Mouse (Mus musculus) CH12.LX (cell line): ENCODE measurements around the gene Defb36. TPM values are rescaled to one million over a fixed set of nuclear protein-coding genes. Genes with fewer than 3 reads are reported as not detected.

ENCODE experiments used
- DNase-seq: peaks from one replicate; pipeline ENCODE4 v3.0.0-alpha.2; 2013; ENCODE audit errors: extremely low read depth
- H3K27ac ChIP-seq: 2 replicates; pipeline ENCODE4 v1.5.1; 2012; ENCODE audit warnings: low read depth, mild to moderate bottlenecking, control low read depth, moderate library complexity; ENCODE audit not compliant: insufficient read depth
- H3K27me3 ChIP-seq: replicated peaks from 2 replicates; pipeline ENCODE3; 2012; ENCODE audit warnings: inconsistent platforms
- H3K36me3 ChIP-seq, 2 experiments: replicated peaks in 1 of 2; 2 replicates each; pipeline versions ENCODE3 to v1.6.1; 2012; ENCODE audit warnings: inconsistent platforms in 1 of 2, low read length in 1 of 2, mild to moderate bottlenecking in 1 of 2, mixed read lengths in 1 of 2, moderate library complexity in 1 of 2; ENCODE audit not compliant: control insufficient read depth in 1 of 2, insufficient read depth in 1 of 2
- H3K4me1 ChIP-seq, 2 experiments: 2 replicates each; pipeline ENCODE4 v1.6.1; 2012; ENCODE audit warnings: inconsistent platforms in 1 of 2, moderate library complexity in 1 of 2; ENCODE audit not compliant: insufficient read depth in 2 of 2, control insufficient read depth in 1 of 2
- H3K4me2 ChIP-seq: 2 replicates; pipeline ENCODE4 v1.6.1; 2012; ENCODE audit warnings: low read depth, mild to moderate bottlenecking, control low read depth; ENCODE audit not compliant: poor library complexity, insufficient read depth, severe bottlenecking
- H3K4me3 ChIP-seq, 3 experiments: fragments of 150-350 bp in 1 of 3; sonication (generic) in 1 of 3; replicated peaks in 1 of 3; 2 replicates each; pipeline versions ENCODE3 to v1.5.1; 2011 to 2012; ENCODE audit warnings: low read depth in 2 of 3, low read length in 2 of 3, mild to moderate bottlenecking in 2 of 3, moderate library complexity in 2 of 3, control low read depth in 1 of 3, improper control_type of control experiment in 1 of 3, inconsistent platforms in 1 of 3, mixed read lengths in 1 of 3; ENCODE audit not compliant: poor library complexity in 1 of 3
- H3K79me2 ChIP-seq: replicated peaks from 2 replicates; pipeline ENCODE4 v1.6.1; 2012; ENCODE audit warnings: mild to moderate bottlenecking, moderate library complexity; ENCODE audit not compliant: control insufficient read depth, poor library complexity, insufficient read depth, severe bottlenecking; ENCODE audit errors: extremely low read depth
- H3K9ac ChIP-seq: 2 replicates; pipeline ENCODE4 v1.6.1; 2012; ENCODE audit warnings: low read depth, mild to moderate bottlenecking, control low read depth, moderate library complexity; ENCODE audit not compliant: insufficient read depth
- H3K9me3 ChIP-seq: replicated peaks from 2 replicates; pipeline ENCODE3; 2012; ENCODE audit warnings: low read length, inconsistent platforms, mixed read lengths
- BHLHE40 ChIP-seq: IDR thresholded peaks from 2 replicates; pipeline ENCODE4 v1.6.1; 2011; ENCODE audit warnings: mild to moderate bottlenecking, low read depth, low read length, improper control_type of control experiment
- CHD1 ChIP-seq: IDR thresholded peaks from 2 replicates; pipeline ENCODE4 v1.6.1; 2012; ENCODE audit warnings: low read depth, low read length, improper control_type of control experiment, inconsistent platforms
- CHD2 ChIP-seq: IDR thresholded peaks from 2 replicates; pipeline ENCODE4 v1.6.1; 2011; ENCODE audit warnings: low read length, improper control_type of control experiment
- CTCF ChIP-seq, 2 experiments: IDR thresholded peaks in 1 of 2; conservative IDR thresholded peaks in 1 of 2; 2 replicates each; pipeline ENCODE4 v1.5.1; 2011 to 2012; ENCODE audit warnings: low read depth in 2 of 2, low read length in 2 of 2, improper control_type of control experiment in 1 of 2, inconsistent platforms in 1 of 2, mild to moderate bottlenecking in 1 of 2, moderate library complexity in 1 of 2
- E2F4 ChIP-seq: IDR thresholded peaks from 2 replicates; pipeline ENCODE4 v1.6.1; 2011; ENCODE audit warnings: low read depth, low read length, improper control_type of control experiment; ENCODE audit not compliant: insufficient replicate concordance
- ELF1 ChIP-seq: IDR thresholded peaks from 2 replicates; pipeline ENCODE4 v1.6.1; 2014; ENCODE audit warnings: low read depth, mild to moderate bottlenecking, inconsistent platforms, low read length, improper control_type of control experiment
- ETS1 ChIP-seq: conservative IDR thresholded peaks from 2 replicates; pipeline ENCODE4 v1.6.1; 2012; ENCODE audit warnings: low read depth, mild to moderate bottlenecking, inconsistent platforms, low read length, improper control_type of control experiment, moderate library complexity
- GABPA ChIP-seq: IDR thresholded peaks from 2 replicates; pipeline ENCODE4 v1.6.1; 2012; ENCODE audit warnings: low read depth, low read length, improper control_type of control experiment, inconsistent platforms; ENCODE audit not compliant: insufficient replicate concordance
- IRF4 ChIP-seq: IDR thresholded peaks from 2 replicates; pipeline ENCODE4 v1.6.1; 2014; ENCODE audit warnings: low read depth, mild to moderate bottlenecking, inconsistent platforms, low read length, improper control_type of control experiment
- JUND ChIP-seq: conservative IDR thresholded peaks from 2 replicates; pipeline ENCODE4 v1.6.1; 2011; ENCODE audit warnings: low read depth, low read length, improper control_type of control experiment
- KAT2A ChIP-seq: IDR thresholded peaks from 2 replicates; pipeline ENCODE4 v1.6.1; 2012; ENCODE audit warnings: low read length, improper control_type of control experiment, inconsistent platforms; ENCODE audit not compliant: insufficient replicate concordance
- MAX ChIP-seq: IDR thresholded peaks from 2 replicates; pipeline ENCODE4 v1.6.1; 2011; ENCODE audit warnings: low read length, improper control_type of control experiment
- MAZ ChIP-seq: IDR thresholded peaks from 2 replicates; pipeline ENCODE4 v1.6.1; 2012; ENCODE audit warnings: low read depth, mild to moderate bottlenecking, inconsistent platforms, low read length, improper control_type of control experiment, moderate library complexity
- MEF2A ChIP-seq: IDR thresholded peaks from 2 replicates; pipeline ENCODE4 v1.6.1; 2014; ENCODE audit warnings: low read depth, mild to moderate bottlenecking, inconsistent platforms, low read length, improper control_type of control experiment, borderline replicate concordance
- MXI1 ChIP-seq: IDR thresholded peaks from 2 replicates; pipeline ENCODE4 v1.6.1; 2011; ENCODE audit warnings: mild to moderate bottlenecking, low read depth, low read length, improper control_type of control experiment
- MYC ChIP-seq: IDR thresholded peaks from 2 replicates; pipeline ENCODE4 v1.6.1; 2011; ENCODE audit warnings: low read depth, mild to moderate bottlenecking, improper control_type of control experiment, low read length
- NELFE ChIP-seq: IDR thresholded peaks from 2 replicates; pipeline ENCODE4 v1.6.1; 2011; ENCODE audit warnings: low read depth, low read length, improper control_type of control experiment
- NRF1 ChIP-seq: IDR thresholded peaks from 2 replicates; pipeline ENCODE4 v1.6.1; 2014; ENCODE audit warnings: low read depth, mild to moderate bottlenecking, inconsistent platforms, low read length, improper control_type of control experiment, moderate library complexity
- PAX5 ChIP-seq: IDR thresholded peaks from 2 replicates; pipeline ENCODE4 v1.6.1; 2012; ENCODE audit warnings: low read length, inconsistent platforms, mixed read lengths
- POLR2A ChIP-seq: IDR thresholded peaks from 2 replicates; pipeline ENCODE4 v1.6.1; 2011; ENCODE audit warnings: low read depth, mild to moderate bottlenecking, improper control_type of control experiment, low read length
- POLR2AphosphoS2 ChIP-seq: IDR thresholded peaks from 2 replicates; pipeline ENCODE4 v1.6.1; 2011; ENCODE audit warnings: low read depth, low read length, improper control_type of control experiment
- RAD21 ChIP-seq: IDR thresholded peaks from 2 replicates; pipeline ENCODE4 v1.6.1; 2011; ENCODE audit warnings: low read depth, mild to moderate bottlenecking, low read length, improper control_type of control experiment, moderate library complexity
- RCOR1 ChIP-seq: conservative IDR thresholded peaks from 2 replicates; pipeline ENCODE4 v1.6.1; 2012; ENCODE audit warnings: low read depth, mild to moderate bottlenecking, inconsistent platforms, low read length, improper control_type of control experiment
- SIN3A ChIP-seq: IDR thresholded peaks from 2 replicates; pipeline ENCODE4 v1.6.1; 2012; ENCODE audit warnings: low read length, improper control_type of control experiment, inconsistent platforms
- SMC3 ChIP-seq: IDR thresholded peaks from 2 replicates; pipeline ENCODE4 v1.6.1; 2011; ENCODE audit warnings: low read depth, low read length, improper control_type of control experiment
- TCF12 ChIP-seq: IDR thresholded peaks from 2 replicates; pipeline ENCODE4 v1.6.1; 2014; ENCODE audit warnings: low read depth, mild to moderate bottlenecking, inconsistent platforms, low read length, improper control_type of control experiment
- USF1 ChIP-seq: IDR thresholded peaks from 2 replicates; pipeline ENCODE4 v1.6.1; 2014; ENCODE audit warnings: low read depth, mild to moderate bottlenecking, inconsistent platforms, low read length, improper control_type of control experiment
- USF2 ChIP-seq: conservative IDR thresholded peaks from 2 replicates; pipeline ENCODE4 v1.6.1; 2011; ENCODE audit warnings: low read depth, low read length, improper control_type of control experiment
- ZC3H11A ChIP-seq: IDR thresholded peaks from 2 replicates; pipeline ENCODE4 v1.6.1; 2012; ENCODE audit warnings: low read depth, mild to moderate bottlenecking, inconsistent platforms, low read length, improper control_type of control experiment
- ZKSCAN1 ChIP-seq: IDR thresholded peaks from 2 replicates; pipeline ENCODE4 v1.6.1; 2012; ENCODE audit warnings: low read depth, inconsistent platforms, low read length, improper control_type of control experiment, borderline replicate concordance
- ZMIZ1 ChIP-seq: IDR thresholded peaks from 2 replicates; pipeline ENCODE4 v1.6.1; 2012; ENCODE audit warnings: low read depth, mild to moderate bottlenecking, inconsistent platforms, low read length, improper control_type of control experiment
- ZNF384 ChIP-seq: IDR thresholded peaks from 2 replicates; pipeline ENCODE4 v1.6.1; 2012; ENCODE audit warnings: low read depth, low read length, improper control_type of control experiment, inconsistent platforms
- dilution Hi-C: fragments of 300-500 bp; cut with MboI; formaldehyde crosslinking; loops from 2 replicates; pipeline ENCODE4 v1.14.3; 2020; ENCODE audit warnings: low sequenced_read_pairs; ENCODE audit not compliant: extremely low pct_unique_long_range_greater_than_20kb, extremely low pct_ligation_motif_present
- in situ Hi-C: fragments of 300-500 bp; cut with MboI; formaldehyde crosslinking; loops from 3 replicates; pipeline ENCODE4 v1.14.3; 2019; ENCODE audit warnings: low sequenced_read_pairs, low pct_ligation_motif_present, low pct_unique_long_range_greater_than_20kb, mixed read lengths
- polyA plus RNA-seq: library from polyadenylated mRNA; unstranded; fragments of >175 nt; gene quantifications from 2 replicates; pipeline ENCODE4 v1.2.1, GENCODE M21; 2012; ENCODE audit warnings: low read depth; ENCODE audit not compliant: insufficient read length
- total RNA-seq, 2 experiments: library from RNA; depleted of rRNA; stranded (reverse); fragments of 300-350 nt in 1 of 2; fragments of >200 nt in 1 of 2; gene quantifications; 2 replicates each; pipeline ENCODE4 v1.2.3; 2012 to 2014

Defb36 gene
- total and polyA plus RNA-seq, 3 experiments: not detected

GRCm38 (mm10) chr2:152653874-152654715, 50.0 kb downstream of the Defb36 start:
- H3K27ac ChIP-seq: no peak overlapping the region
- peaks cover 6 to 8% of the 10 kb centered on the region in 2 experiments; a peak in 2 of 4 replicates for H3K4me1 ChIP-seq
- no peak overlapping the region for H3K4me2 ChIP-seq
- no peak for TF ChIP-seq JUND
- TF ChIP-seq POLR2A: no peak
- no peak for TF ChIP-seq ZC3H11A
- no peak for TF ChIP-seq KAT2A
- TF ChIP-seq ZKSCAN1: no peak
- no peak for TF ChIP-seq SIN3A
- TF ChIP-seq MAX: no peak
- no peak for TF ChIP-seq NRF1
- TF ChIP-seq, all 38 proteins: peak for 0
- peaks cover 2% of the 10 kb centered on the region for H3K9me3 ChIP-seq
- no peaks in the 10 kb centered on the region for H3K36me3 ChIP-seq
- H3K9ac ChIP-seq: no peak overlapping the region
- no peaks in the 10 kb centered on the region for H3K27me3 ChIP-seq
- in situ Hi-C loops (no loop called here), dilution Hi-C loops (no loop called here)
- no peaks in the 10 kb centered on the region for H3K79me2 ChIP-seq
- H3K4me3 ChIP-seq: no peak overlapping the region
- no peak for DNase-seq

DNA sequence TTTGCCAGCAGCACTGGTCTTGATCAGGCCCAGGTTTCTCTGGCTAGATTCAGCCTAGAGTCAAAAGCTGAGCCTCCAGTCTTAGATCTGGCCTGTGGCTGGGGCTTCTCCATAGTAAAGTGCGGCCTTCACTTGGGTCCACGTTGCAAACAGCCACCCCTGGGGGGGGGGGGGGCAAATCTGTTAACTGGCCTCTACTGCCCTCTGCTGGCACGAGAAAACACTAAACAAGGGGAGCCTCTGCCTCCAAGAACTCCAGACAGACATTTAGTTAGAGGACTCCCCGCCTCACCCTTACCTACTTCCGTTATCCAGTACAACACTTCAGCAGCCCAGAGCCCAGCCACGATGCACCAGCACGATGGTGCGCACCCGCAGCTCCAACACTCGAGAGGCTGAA, 53.3 kb downstream of the Defb36 start:
- H3K79me2 ChIP-seq: no peaks in the 10 kb centered on the region
- H3K27ac ChIP-seq: no peak overlapping the region
- no peaks in the 10 kb centered on the region for H3K27me3 ChIP-seq
- in situ Hi-C loops (no loop called here), dilution Hi-C loops (no loop called here)
- peaks cover 2% of the 10 kb centered on the region for H3K9me3 ChIP-seq
- H3K9ac ChIP-seq: no peak overlapping the region
- no peak overlapping the region for H3K4me3 ChIP-seq
- H3K36me3 ChIP-seq: no peaks in the 10 kb centered on the region
- H3K4me2 ChIP-seq: no peak overlapping the region
- DNase-seq: no peak
- peaks cover 5 to 15% of the 10 kb centered on the region in 2 experiments; a peak in 2 of 4 replicates for H3K4me1 ChIP-seq
- TF ChIP-seq POLR2AphosphoS2 (no peak), MXI1 (no peak), USF1 (no peak), RAD21 (peak; percentile 76), TCF12 (no peak), SMC3 (peak; percentile 96), IRF4 (no peak), NELFE (no peak), ZC3H11A (peak; percentile 60), MAX (no peak), CTCF (conservative IDR thresholded peaks at IDR 0.05 in 1 of 2, IDR thresholded peaks at IDR 0.05 in 1 of 2; ENCODE audit: low read depth in 2 of 2, low read length in 2 of 2) (peak; percentile 8 to 86; a peak in 2 of 4 replicates), GABPA (no peak), USF2 (no peak), NRF1 (no peak), RCOR1 (no peak), PAX5 (no peak), BHLHE40 (no peak), CHD2 (no peak), MEF2A (no peak), CHD1 (no peak), ETS1 (no peak), E2F4 (no peak), ZKSCAN1 (no peak), MYC (no peak), MAZ (peak; percentile 60; the same call in 1 of the 2 replicates), JUND (no peak), ZNF384 (no peak), ZMIZ1 (no peak), ELF1 (no peak)
